Mouse (Mus musculus): Measurements from ENCODE around the gene Olfr642.

The Olfr642 gene

GRCm38 (mm10) chr7:104052566-104052965 is at the start of gene Olfr642:
TSS of gene Olfr642 (minus strand) at chr7:104052666.
- DNase-seq (ENCODE audit: low read depth, low spot score), result no peak

GRCm38 (mm10) chr7:104085365-104085764 is 32.9 kb upstream of the Olfr642 start, which contains the start of gene Olfr645:
TSS of gene Olfr645 (minus strand) at chr7:104085465.
- no peak for DNase-seq (ENCODE audit: low read depth, low spot score)

DNA sequence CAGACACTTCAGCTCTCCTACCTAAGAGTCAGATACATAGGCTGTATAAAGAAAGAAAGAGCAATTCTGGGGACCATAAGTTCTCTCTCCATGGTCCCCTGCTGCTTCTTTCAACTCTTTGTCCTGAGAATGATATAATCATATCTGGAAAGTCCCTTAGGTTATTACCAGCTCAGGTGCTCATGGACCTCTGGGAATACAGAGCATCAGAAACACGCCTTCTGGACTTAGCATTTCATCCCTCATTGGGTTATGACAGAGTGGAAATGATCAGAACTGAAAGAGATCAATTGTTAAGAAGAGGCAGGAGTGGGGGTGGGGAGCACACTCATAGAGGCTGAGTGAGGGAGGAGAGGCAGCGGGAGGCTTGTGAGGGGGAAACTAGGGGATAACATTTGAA is 19.3 kb upstream of the Olfr642 start, which contains the start of gene Olfr644:
TSS of gene Olfr644 (minus strand) at position 101 of the 400 bp plus-strand sequence.
- no peak for DNase-seq (ENCODE audit: low read depth, low spot score)

DNA sequence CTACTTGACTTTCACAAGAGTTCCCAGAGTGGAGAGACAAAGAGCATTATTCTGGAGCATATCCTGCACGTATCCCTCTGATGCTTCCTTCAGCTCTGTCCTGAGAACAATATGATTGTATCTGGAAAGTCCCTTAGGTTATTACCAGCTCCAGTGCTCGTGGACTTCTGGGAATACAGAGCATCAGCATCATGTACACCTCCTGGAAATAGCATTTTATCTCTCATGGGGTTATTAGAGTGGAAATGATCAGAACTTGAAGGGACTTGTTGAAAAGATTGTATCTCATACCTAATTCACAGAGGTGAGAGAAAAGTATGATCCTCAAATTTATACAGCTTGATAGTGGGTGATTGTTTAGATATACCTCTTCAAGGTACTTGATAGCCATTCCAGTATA is 8.9 kb upstream of the Olfr642 start, which contains the start of gene 4930516K23Rik:
TSS of gene 4930516K23Rik (minus strand) at position 101 of the 400 bp plus-strand sequence.
- DNase-seq (ENCODE audit: low read depth, low spot score), result no peak

GRCm38 (mm10) chr7:104059215-104059614 is 6.7 kb upstream of the Olfr642 start:
- no peak for DNase-seq (ENCODE audit: low read depth, low spot score)

- DNase-seq (ENCODE audit: low read depth, low spot score), result no peak
Observed at GRCm38 (mm10) chr7:104050745-104051144, 1.7 kb downstream of the Olfr642 start.

DNA sequence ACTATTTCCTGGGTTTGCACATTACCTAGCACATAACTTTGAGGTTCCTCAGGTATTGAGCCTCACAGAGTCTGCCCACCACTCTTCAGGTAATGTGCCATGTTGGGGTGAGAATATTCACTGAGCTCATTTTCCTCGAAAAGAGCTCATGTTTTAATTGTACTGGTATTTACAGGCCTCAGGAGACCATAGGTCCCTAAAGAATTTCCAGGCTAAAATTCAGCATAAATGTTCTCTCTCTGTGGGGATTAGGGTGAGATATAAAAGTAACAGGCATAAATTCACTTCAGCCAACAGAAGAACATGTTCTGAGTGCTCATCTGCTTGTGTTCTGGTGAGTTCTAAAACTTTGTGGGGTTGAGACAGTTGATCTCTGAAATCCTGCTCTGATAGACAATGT is 17.3 kb downstream of the Olfr642 start, which contains the start of gene Olfr641:
TSS of gene Olfr641 (plus strand) at position 301 of the 400 bp plus-strand sequence.
- DNase-seq (ENCODE audit: low read depth, low spot score), result no peak

GRCm38 (mm10) chr7:104026978-104027377 is 25.5 kb downstream of the Olfr642 start:
- no peak for DNase-seq (ENCODE audit: low read depth, low spot score)

GRCm38 (mm10) chr7:104025473-104025872 is 27.0 kb downstream of the Olfr642 start, which contains the start of gene Olfr640:
TSS of gene Olfr640 (minus strand) at chr7:104025573.
- DNase-seq (ENCODE audit: low read depth, low spot score), result no peak

DNA sequence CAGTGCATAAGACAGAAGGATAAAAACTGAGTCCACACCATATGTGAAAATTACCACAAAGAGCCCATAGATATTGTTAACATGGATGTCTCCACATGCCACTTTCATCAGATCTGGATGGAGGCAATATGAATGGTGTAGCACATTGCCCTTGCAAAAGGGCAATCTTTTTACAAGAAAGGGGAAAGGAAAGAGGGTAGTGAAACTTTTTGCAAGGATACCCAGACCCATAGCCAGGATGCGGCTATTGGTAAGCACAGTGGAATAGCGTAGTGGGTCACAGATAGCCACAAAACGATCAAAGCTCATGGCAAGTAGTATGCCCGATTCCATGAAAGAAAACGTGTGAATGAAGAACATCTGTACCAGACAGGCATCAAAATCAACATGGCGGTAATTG is 30.8 kb downstream of the Olfr642 start:
- no peak for DNase-seq (ENCODE audit: low read depth, low spot score)

DNA sequence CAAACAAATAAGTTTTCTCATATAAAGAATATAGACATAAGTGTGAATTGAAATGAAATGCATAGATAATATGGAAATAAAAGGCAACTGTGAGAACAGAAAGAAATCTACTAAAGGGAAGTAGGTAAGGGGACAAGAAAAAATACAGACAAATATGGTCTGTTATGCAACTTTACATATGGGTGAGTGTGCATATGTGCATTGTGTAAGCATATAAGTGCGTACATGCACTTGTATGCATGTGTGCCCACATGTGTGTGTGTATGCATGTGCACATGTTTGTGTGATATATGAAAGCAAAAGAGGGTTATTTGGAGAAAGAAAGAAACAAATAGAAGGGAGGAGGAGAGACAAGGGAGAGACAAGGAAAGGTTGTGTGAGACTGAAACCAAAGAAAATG is 33.5 kb downstream of the Olfr642 start:
- DNase-seq (ENCODE audit: low read depth, low spot score), result no peak

GRCm38 (mm10) chr7:104017203-104017602 is 35.3 kb downstream of the Olfr642 start, which contains the start of gene Olfr639:
TSS of gene Olfr639 (minus strand) at chr7:104017303.
- no peak for DNase-seq (ENCODE audit: low read depth, low spot score)

GRCm38 (mm10) chr7:103999124-103999523 is 53.3 kb downstream of the Olfr642 start:
- no peak for DNase-seq (ENCODE audit: low read depth, low spot score)

GRCm38 (mm10) chr7:103998446-103998845 is 54.0 kb downstream of the Olfr642 start, which contains the start of gene Olfr638:
TSS of gene Olfr638 (plus strand) at chr7:103998746.
- no peak for DNase-seq (ENCODE audit: low read depth, low spot score)
